Mouse (Mus musculus) heart, adult 9 months (tissue): Measurements from ENCODE around the gene Tsen15.

ENCODE experiments used
- DNase-seq, 2 experiments: peaks; one replicate each; pipeline ENCODE4 v3.0.0; 2022; ENCODE audit warnings: low spot score in 2 of 2

Tsen15 gene

DNA sequence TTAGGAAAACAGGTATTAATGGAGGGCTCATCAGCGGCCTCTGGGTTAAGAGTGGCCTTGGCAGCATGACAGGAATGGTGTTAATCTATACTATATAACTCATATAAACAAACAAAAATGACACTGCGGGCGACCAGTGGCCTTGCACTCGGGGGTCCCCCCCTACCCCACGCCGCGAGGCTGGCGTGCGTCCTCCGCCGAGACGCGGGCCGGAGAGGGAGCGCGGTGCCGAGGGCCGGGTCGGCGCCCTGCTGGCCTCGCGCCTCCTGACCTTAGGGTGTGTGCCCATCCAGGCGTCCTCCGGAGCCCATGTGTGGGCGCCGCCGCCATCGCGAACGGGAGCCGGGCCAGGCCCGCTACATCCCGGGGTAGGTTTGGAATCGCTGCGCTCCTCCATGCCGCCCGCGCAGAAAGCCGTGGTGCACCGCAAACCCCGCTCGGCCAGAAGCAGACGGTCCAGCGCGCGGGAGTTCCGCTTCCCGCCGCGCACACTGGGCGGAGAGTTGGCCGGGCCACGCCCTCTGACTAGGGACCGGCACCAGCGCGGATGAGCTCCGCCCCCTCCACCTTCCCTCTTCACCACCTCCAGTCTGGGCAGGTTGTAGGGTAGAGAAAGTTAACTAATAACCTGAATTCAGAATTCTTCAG is at the start of gene Tsen15:
Gene Tsen15, minus strand, starts transcription at position 501 of the 648 bp plus-strand sequence.
- DNase-seq, result peak; percentile 85

DNA sequence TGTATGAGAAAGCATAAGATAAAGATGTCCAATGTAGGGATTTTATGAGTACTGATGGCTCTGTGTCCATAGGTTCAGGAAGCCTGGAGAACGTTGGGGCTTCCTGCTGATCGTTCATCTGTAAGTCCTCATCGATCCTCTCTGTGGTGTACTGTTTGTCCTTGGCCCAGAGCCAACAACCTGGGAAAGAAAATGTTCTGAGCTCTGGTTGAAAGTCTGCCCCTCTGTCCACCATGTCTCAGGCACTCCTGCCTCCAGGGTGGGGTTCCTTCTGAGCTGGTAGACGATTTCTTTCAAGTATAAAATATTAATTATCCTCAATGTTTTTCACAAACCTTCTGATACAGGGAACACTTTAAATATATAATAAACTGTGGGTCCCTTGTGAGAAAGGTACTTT is 47.7 kb upstream of the Tsen15 start:
- no peak for DNase-seq

DNA sequence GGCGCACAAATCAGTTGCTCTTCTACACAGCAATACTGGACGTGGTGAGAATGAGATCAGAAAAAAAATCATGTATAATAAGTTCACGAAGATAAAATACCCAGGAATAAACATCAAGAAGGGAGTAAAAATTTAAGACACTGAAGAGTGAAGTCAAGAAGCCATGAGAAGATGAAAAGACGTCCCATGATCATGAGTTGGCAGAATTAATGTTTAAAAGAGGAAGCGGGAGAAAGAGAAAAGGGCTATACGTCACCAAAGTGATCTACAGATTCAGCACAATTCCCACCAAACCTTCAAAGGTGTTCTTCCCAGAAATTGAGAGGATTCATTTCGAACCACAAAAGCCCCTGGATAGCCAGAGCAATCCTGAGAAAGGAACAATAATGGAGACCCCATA is 43.3 kb upstream of the Tsen15 start:
- DNase-seq, result no peak

DNA sequence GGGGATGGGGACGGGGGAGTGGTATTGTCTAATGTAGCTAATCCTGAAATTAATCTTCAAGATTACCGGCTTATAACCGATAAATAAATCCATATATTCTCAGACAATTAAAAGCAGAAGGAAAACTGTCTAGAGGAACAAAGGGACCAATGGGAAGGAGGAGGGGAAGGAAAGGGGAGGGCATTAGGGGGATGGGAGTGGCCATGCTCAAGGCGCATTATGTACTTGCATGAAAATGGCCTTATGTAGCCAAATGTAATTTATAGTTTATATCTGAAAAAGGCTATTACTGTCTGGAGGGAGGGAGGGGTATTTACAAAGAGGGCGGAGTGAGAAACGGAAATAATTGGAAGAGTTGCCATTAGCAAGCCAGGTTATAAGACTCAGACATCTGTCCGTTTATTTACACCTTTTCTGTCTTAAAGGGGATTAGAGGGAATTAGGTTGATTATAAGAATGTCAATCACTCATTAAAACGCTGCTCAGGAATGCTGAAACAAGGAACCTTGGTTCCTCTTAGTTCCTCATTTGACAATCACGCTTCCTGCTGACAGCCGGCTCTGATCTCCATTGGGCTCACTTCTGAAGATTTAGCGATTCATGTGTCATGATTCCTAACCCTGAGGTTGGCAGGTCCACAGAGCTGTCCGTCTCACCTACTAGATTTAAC is 41.6 kb upstream of the Tsen15 start:
- no peak for DNase-seq

DNA sequence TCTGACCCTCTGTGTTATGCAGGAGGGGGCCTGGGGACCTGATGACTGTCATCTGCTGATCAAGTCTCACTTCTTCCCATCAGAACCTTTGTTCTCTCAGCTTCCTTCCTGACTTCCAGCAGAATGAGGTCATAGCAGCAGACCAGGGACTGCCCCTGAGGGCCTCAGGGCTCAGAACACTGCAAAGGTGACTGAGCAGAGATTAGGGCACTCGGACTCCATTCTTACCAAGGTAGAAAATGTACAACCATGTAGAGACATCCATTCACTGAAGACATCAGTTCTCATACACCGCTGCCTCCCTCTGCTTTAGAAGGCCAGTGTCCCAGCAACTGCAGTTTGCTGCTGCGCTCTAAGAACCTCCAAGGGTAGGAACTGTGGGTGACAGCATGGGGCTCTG is 36.6 kb upstream of the Tsen15 start:
- peak in 1 of 2 experiments; percentile 36 for DNase-seq

DNA sequence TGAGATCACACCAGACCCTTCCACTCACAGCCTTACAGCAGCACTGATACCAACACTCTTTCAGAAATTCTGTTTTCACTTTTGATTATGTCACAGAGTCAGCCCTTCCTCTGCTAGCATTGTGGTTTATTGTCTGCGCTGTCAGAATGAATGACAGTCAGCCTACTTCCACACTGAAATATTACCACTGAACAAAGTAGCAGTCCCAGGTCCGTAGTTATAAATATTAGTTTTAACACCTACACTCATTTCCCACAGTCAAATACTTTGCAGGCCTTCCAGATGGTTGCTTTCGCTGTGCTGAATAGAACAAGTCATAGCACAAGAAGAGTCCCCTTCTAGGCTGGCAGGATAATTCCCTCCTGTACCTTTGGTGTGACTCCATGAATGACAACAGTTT is 35.8 kb upstream of the Tsen15 start:
- DNase-seq, result no peak

DNA sequence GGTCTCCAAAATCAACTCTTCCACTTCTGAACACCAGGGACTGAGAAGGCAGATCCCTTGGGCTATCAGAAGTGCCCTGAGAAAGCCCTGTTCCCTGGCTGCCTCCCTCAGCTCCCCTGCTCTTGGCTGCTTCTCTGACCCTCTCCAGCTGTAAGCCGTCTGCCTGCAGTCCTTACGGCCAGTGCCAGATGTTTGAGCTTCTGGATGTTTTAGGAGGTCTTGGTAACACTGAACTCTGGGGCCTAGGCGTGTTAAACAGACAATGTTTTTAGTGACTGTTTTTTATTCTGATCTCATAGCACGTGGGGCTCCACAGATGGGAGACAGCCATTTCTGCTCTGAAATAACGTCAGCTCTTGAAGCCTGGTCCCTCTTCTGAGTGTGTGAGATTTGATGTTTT is 31.1 kb upstream of the Tsen15 start:
- peak; percentile 50 to 72 for DNase-seq

DNA sequence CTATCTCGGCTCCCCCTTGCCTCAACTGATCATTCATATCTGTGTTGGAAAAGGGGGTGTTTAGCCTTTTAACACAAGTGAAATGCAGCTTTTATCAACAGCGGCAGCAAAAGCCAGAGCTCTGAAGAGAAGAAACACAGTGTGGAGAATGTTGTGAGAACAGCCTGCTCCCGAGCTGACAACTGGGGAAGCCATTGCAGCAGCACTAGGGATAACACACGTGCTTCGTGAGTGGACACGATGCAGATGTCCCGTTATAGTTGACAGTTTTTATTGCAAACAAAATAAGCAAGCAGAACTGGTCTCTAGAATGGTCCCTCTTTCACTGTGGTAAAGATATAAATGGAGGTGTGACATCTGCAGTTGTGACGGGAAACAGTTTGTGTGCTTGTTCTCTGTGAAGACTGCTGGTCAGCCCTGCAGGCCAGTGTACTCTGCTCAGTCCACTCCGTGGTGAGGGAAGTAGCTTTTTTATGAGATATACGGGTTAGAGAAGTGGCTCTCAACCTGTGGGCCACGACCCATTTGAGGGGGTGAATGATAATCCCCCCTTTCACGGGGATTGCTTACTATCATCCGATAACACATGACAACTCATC is 29.9 kb upstream of the Tsen15 start:
- DNase-seq, result peak in 1 of 2 experiments; percentile 14

DNA sequence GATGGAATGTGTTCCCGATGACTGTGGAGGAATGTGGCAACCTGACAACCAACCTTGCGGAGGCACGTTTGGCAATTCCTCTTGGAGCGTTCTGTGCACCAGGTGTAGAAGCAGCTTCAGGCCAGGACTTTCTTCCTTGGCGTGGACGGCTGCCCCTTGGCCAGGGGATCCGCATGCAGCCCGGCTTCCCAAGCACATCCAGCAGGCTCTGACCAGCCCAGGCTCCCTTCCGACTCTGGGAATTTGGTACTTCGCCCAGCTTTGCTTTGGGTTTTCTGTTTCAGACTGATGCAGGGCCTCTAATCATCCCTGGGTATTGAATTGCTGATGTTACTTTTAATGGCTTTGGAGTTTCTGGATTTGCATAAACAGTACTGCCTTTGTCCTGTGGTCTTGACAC is 28.0 kb upstream of the Tsen15 start:
- peak; percentile 51 to 54 for DNase-seq

DNA sequence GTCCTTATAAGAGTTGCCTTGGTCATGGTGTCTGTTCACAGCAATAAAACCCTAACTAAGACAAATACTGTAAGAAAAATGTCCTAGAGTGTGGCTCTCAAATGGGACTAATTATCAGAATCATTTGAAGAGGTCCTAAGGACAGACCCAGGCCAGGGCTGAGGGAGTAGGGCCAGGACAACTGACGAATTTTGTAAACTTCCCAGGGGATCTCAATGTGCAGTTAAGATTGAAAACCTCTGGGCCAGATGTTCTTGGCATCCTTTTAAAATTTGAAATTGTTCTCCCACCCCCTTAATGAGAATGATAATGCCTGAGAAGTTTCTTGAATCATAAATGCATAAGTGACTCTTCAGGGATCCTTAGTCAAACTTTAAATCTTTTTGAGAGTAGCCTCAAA is 27.5 kb upstream of the Tsen15 start:
- DNase-seq, result peak in 1 of 2 experiments; percentile 15

DNA sequence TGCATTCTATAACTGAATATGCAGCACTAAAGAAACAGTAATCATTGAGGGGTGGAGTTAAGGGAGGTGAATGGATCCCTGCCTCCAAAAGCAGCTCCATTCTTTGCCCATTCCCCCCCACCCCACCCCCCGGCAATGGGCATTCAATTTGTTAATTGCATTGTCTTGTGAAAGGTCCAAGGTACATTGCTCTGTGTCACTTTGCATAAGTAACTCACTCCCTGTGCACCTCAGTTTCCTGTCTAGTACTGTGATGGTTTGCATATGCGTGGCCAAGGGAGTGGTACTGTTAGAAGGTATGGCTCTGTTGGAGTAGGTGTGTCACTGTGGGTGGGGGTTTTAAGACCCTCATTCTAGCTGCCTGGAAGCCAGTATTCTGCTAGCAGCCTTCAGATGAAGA is 26.6 kb upstream of the Tsen15 start:
- DNase-seq, result no peak

DNA sequence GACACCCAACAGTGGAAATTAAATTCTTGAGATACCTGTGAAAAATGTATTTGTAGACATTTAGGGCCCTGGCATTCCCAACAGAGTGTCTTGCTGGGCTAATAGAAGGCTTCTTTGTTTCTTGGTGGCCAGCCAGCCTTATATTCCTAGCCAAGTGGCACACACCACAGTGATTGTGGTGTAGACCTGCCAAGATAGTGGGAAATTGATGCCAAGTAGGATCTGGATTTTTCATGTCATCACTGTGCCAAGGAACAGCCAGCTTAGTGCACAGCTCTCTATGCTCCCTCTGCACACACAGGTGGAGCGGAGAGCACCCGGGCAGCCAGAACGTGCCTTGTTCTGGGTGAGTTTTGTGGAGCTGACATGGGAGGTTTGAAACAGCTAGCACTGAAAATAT is 24.2 kb upstream of the Tsen15 start:
- DNase-seq, result peak; percentile 26 to 29

DNA sequence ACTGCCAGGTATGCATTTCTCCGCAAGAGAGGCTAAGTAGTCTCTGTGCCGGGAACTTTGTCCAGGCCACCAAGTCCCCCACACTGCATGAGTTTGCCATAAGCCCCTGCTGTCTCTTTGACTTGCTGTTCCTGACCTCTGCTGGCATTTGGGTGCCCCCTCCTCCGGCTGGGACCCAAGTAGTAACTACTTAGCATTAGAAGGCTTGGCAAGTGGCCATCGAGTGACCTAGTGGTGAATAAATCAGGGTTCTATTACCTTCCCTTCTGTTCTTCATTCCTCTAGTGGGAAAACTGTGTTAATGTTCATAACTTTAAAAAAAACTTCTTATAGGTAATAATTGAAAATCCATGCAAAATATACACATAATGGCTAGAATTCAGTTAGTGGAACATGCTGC is 22.9 kb upstream of the Tsen15 start:
- DNase-seq, result no peak

DNA sequence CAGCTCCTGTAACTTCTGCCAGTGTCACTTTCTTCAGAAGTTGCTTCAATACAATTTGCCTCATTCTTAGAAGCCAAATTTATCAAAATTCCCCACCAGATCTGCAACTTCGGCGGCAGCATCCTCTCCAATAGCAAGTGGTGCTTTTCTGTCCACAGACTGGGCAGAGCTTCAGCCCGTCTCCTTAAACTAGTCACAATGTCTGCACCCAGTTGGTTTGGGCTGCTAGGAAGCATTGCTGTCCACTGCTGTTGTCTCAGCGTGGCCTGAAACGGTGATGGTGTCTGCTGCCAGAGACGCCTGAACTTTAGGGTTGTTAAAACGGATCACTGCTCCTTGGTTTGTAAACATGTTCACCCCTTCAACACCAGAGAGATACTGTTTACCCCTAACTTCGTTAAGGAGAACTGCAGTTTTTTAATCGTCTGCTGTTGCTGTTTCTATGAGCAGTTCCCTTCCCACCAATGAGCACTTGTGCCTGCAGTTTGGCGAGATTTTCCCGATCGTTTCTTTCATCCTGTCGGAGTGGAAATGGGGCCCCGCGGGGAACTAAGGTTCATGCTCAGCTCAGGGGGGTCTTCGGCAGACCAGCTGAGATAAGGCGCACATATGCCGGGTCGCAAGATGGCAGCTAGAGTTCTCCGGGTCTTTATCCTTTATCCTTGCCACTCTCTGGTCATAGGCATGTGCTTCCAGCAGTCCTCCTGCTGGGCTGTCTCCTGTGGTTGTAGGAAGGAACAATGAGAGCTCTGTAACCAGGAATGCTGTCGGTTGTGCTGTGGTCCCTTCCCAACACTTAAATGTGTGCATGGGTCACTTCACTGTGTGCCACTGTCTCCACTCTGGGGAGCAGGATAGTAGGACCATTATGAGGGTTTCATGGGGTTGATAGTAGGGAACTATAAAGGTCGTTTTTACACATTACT is 20.8 kb upstream of the Tsen15 start:
- no peak for DNase-seq

DNA sequence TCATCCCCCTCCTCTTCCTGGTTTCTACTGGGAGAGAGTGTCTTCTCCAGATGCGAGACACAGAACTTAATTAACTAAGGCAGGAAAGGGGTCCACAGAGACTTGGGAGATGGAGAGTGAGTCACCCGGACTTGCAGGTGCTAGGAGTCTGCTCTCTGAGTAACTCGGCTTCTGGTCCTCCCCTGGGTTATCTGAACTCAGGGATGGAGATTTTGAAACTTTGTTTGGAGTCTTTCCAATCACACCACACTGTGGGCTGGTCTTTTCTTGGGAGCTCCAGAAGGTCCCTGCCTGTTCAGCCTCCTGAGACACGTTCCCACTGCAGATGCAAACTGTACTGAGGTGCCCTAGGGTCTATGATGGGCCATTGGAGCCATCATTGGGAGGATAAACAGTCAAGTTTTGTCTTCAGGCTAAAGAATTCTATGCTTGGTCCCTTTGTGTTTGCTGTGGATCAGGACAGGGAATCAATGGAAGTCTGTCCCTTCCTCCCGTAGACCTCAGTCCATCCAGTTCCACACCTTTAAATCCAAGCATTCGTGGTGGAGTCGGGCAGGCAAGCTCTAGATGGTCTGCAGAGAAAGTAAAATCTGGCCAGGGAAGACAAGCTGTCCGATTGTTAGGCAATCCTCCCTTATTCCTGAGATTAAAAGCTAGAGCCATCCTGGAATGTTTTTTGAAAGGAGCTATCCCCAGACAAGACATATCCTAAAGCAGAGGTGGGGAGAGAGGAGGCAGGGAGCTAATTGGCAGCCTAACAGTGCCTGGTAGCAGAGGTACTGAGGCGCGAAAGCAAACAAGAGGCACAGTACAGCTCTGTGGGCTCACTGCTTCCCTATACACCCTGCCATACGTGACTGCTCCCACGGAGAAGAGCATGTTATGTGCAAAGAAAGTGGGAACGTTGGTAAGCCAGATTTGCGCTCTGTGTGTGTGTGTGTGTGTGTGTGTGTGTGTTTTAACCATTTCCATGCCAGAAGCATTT is 14.4 kb upstream of the Tsen15 start:
- peak; percentile 39 to 40 for DNase-seq

DNA sequence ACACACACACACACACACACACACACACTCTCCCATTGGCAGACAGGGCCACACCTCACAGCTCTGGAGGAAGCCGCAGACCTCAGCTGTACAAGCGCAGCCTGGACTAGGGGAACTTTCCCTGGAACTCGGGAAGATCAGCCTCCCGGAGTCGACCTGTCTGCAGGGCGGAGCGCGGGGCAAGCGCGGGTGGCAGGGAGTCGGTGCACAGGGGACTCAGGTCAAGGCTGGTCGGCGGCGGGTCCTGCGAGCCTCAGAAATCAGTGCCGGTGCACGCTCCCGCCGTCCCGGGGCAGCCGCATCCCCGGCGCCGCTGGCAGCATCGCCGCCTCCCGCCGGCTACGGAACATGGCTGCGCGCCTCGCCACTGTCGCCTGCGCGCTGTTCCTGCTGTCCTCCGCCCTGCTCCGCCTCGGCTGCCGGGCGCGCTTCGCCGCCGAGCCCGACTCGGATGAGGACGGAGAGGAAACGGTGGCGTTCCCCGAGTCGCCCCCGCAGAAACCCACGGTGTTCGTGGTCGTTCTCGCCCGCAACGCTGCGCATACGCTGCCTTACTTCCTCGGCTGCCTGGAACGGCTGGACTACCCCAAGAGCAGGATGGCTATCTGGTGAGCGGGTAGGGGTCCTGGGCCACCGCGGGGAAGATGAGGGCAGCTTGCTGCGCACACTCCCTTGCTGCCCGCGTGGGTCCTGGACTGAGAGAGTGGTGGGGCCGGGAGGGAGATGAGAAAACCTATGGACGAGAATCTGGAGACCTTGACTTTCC is 13.5 kb upstream of the Tsen15 start, which contains the start of gene Colgalt2:
Gene Colgalt2, plus strand, starts transcription at position 41 of the 766 bp plus-strand sequence.
- DNase-seq, result peak; percentile 54 to 55

DNA sequence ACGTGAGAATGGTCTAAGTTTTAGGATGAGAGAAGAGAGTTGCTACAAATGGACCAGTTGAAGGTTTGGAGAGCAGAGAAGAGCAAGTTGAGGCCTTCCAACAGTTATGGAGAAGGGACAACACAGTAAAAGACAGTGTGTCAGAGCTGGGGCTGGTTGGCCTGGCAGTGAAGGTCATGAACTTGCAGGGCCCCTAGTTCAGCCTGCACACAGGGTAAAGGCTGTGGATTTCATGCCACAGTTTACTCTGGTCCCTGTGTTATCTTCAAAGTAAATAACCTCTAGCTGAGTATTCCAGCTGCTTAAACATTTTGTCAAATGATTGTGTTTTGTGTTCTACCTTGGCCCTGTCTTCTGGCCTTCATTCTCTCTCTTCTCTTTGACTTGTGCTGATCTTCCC is 12.2 kb upstream of the Tsen15 start:
- no peak for DNase-seq

DNA sequence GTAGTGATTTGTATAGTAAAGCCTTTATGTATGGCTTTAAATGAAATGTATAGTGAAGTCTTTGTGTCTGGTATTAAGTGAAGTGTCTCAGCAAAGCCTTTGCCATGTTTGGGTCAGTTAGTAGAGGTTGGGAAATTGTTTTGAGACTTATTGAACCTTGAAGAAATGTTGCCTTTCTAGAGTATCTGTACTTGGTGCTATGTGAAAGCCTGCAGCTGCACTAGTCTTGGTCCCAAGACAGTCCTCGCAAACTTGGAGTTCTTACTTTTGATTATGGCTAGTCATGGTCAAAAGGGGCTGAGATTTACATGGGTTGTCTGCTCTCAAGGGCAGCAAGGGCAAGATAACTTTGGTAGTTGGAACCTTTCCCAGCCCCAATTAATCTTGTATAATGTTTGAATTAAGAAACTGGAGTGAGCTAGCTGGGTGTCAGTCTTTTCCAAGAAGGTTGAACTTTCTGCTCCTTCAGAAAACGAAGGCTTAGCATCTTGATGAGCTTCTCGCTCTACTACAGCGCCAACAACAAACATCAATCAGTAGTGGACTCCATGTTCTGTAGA is 8.5 kb upstream of the Tsen15 start:
- DNase-seq, result no peak

DNA sequence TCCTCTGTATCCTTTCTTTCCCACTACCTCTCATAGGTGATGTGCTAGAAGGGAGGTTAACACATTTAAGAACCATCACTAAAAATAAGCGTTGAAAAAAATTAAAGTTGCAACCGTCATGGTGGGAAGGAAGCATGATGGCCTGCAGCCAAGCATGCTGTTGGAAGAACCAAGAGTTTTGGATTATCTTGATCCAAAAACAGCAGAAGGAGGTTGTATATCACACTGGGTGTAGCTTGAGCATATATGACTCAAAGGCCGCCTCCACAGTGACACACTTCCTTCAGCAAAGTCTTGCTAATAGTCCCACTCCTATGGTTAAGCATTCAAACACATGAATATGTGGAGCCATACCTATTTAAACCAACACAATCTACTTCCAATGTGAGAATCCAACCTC is 7.6 kb upstream of the Tsen15 start:
- no peak for DNase-seq

DNA sequence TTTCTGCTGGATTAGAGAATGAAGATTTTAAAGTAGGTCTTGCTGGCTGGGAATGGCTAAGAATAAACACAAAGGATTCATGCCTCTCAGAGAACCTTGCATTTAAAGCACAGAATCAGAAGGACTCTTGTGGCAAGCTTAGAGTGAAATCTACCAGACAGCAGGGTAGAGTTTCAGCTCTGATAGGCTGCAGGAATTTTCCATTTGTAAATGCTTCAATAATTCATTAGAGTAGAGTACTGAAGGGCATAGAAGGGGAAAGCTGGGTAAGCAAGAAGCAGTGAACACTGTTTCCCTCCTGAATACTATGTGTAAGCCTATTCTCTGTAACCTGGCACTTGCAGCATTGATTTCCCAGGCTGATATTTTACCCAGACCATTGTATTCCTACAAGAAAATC is 2.8 kb upstream of the Tsen15 start:
- DNase-seq, result no peak
